Mouse (Mus musculus) adrenal gland (tissue): ENCODE measurements around the gene Btrc.
"Not testable (repeated sequence)": the region's sequence is repeated elsewhere in the genome, so short reads cannot be mapped to it uniquely, and the experiment has no call there.

ENCODE experiments used
- intact Hi-C: fragments of 180-260 bp; cut with DNase I; formaldehyde crosslinking; loops from one replicate; pipeline ENCODE4 v1.15.1; 2025
- long read RNA-seq, 2 experiments: library from polyadenylated mRNA; unstranded; transcript quantifications; one replicate each; pipeline ENCODE4 v2.0.0; 2020; ENCODE audit warnings: borderline replicate concordance in 1 of 2; ENCODE audit not compliant: insufficient replicate concordance in 1 of 2

Gene Btrc
- long read RNA-seq, experiment 1, transcript Btrc-201 (15 exons, 2,978 nt): major isoform, 13 of 48 reads
- long read RNA-seq, experiment 1, transcript Btrc-202 (14 exons, 2,064 nt): minor isoform, 8 of 48 reads
- long read RNA-seq, experiment 1, partial matches to known transcripts: 4 of 48 reads
- long read RNA-seq, experiment 1, other reads (novel, unspliced or antisense): 23 of 48 reads
- long read RNA-seq, experiment 2, transcript Btrc-201 (15 exons, 2,978 nt): major isoform, 14 of 45 reads
- long read RNA-seq, experiment 2, transcript Btrc-202 (14 exons, 2,064 nt): minor isoform, 5 of 45 reads
- long read RNA-seq, experiment 2, partial matches to known transcripts: 4 of 45 reads
- long read RNA-seq, experiment 2, other reads (novel, unspliced or antisense): 22 of 45 reads

- intact Hi-C loops: no loop called here
Measured at GRCm38 (mm10) chr19:45363384-45363926, at the start of gene Btrc. TSS of gene Btrc (plus strand) at chr19:45363734.

GRCm38 (mm10) chr19:45317473-45317882 lies 46.1 kb upstream of the Btrc start:
- intact Hi-C loops: no loop called here

GRCm38 (mm10) chr19:45321062-45321461 lies 42.5 kb upstream of the Btrc start:
- intact Hi-C loops: no loop called here

- intact Hi-C loops: no loop called here
Measured at GRCm38 (mm10) chr19:45329039-45329438, 34.5 kb upstream of the Btrc start.

- intact Hi-C loops: no loop called here
Measured at GRCm38 (mm10) chr19:45329748-45330298, 33.7 kb upstream of the Btrc start.

GRCm38 (mm10) chr19:45336718-45337117 lies 26.8 kb upstream of the Btrc start:
- intact Hi-C loops: no loop called here

- intact Hi-C loops: no loop called here
Measured at GRCm38 (mm10) chr19:45338182-45338581, 25.4 kb upstream of the Btrc start.

- intact Hi-C loops: no loop called here
Measured at GRCm38 (mm10) chr19:45343941-45344340, 19.6 kb upstream of the Btrc start.

- intact Hi-C loops: no loop called here
Measured at GRCm38 (mm10) chr19:45348188-45348587, 15.3 kb upstream of the Btrc start.

GRCm38 (mm10) chr19:45350456-45350855 lies 13.1 kb upstream of the Btrc start:
- intact Hi-C loops: no loop called here

GRCm38 (mm10) chr19:45352706-45353105 lies 10.8 kb upstream of the Btrc start:
- intact Hi-C loops: loop anchor here (2.0 kb wide), 1 partner anchor 42 kb away; no protein-coding TSS in a partner anchor

GRCm38 (mm10) chr19:45355678-45356077 lies 7.9 kb upstream of the Btrc start:
- intact Hi-C loops: no loop called here

- intact Hi-C loops: not testable (repeated sequence)
Measured at GRCm38 (mm10) chr19:45356868-45357267, 6.7 kb upstream of the Btrc start.

- intact Hi-C loops: no loop called here
Measured at GRCm38 (mm10) chr19:45360486-45360885, 3.0 kb upstream of the Btrc start.

GRCm38 (mm10) chr19:45363933-45364391 lies 428 bp downstream of the Btrc start:
- intact Hi-C loops: no loop called here

GRCm38 (mm10) chr19:45366651-45367050 lies 3.1 kb downstream of the Btrc start:
- intact Hi-C loops: no loop called here

GRCm38 (mm10) chr19:45384815-45385214 lies 21.3 kb downstream of the Btrc start:
- intact Hi-C loops: loop anchor here (5.0 kb wide), 1 partner anchor 42 kb away; no protein-coding TSS in a partner anchor

GRCm38 (mm10) chr19:45388551-45388950 lies 25.0 kb downstream of the Btrc start:
- intact Hi-C loops: loop anchor here (5.0 kb wide), 1 partner anchor 39 kb away; no protein-coding TSS in a partner anchor

GRCm38 (mm10) chr19:45394078-45394477 lies 30.5 kb downstream of the Btrc start:
- intact Hi-C loops: loop anchor here (2.0 kb wide), 1 partner anchor 41 kb away; no protein-coding TSS in a partner anchor

GRCm38 (mm10) chr19:45411000-45411399 lies 47.5 kb downstream of the Btrc start:
- intact Hi-C loops: no loop called here

- intact Hi-C loops: no loop called here
Measured at GRCm38 (mm10) chr19:45412694-45413093, 49.2 kb downstream of the Btrc start.

- intact Hi-C loops: no loop called here
Measured at GRCm38 (mm10) chr19:45413966-45414365, 50.4 kb downstream of the Btrc start.
